Mouse (Mus musculus): ENCODE data around the gene Tmem190.
"Not testable (repeated sequence)": the region's sequence is repeated elsewhere in the genome, so short reads cannot be mapped to it uniquely, and the experiment has no call there.

Tmem190 gene

GRCm38 (mm10) chr7:4816559-4816958 is 33.8 kb downstream of the Tmem190 start:
- no peak for DNase-seq

DNA sequence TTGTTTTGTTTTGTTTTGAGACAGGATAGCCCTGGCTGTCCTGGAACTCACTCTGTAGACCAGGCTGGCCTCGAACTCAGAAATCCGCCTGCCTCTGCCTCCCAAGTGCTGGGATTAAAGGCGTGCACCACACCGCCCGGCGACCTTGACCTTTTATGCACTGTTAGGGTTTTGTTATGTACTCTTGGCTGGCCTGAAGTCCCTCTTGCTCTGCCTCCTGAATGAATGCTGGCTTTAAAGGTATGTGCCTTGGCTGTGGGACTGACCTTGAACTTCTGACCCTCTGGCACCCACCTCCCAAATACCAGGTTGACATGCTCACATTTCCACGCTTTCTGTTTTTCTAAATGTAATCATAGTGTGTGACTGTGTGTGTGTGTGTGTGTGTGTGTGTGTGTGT is 38.2 kb downstream of the Tmem190 start:
- not testable (repeated sequence) for DNase-seq

- no peak for DNase-seq
Measured at GRCm38 (mm10) chr7:4821690-4822089, 39.0 kb downstream of the Tmem190 start.

GRCm38 (mm10) chr7:4822162-4822907 is 39.6 kb downstream of the Tmem190 start:
- DNase-seq: no peak

DNA sequence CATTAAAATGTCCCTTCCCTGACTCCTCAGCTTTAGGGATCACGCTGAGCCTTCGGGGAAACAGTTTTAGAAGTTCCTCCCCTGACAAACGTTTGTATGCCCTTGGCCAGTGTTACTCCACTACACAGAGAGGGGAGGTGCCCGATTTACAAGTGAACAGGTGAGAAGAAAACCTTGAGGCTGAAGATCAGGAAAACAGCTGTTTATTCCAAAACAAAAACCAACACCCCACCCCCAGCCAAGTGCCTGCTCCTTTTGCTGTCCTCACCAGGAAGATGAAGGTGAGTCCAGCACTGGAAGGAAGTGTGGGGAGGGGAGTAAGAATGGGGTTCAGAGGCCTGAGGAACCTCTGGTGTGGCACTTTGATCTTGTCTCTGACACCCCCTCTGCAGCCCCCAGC is 42.6 kb downstream of the Tmem190 start:
- DNase-seq: no peak

- no peak for DNase-seq
Measured at GRCm38 (mm10) chr7:4830476-4830875, 47.7 kb downstream of the Tmem190 start.
